Mouse (Mus musculus): ENCODE data around the gene Bcas2. TPM values are rescaled to one million over a fixed set of nuclear protein-coding genes. Genes with fewer than 3 reads are reported as not detected.
"Not testable (repeated sequence)": the region's sequence is repeated elsewhere in the genome, so short reads cannot be mapped to it uniquely, and the experiment has no call there.

Bcas2 gene
- polyA plus RNA-seq, 1 experiment, result 186 TPM

DNA sequence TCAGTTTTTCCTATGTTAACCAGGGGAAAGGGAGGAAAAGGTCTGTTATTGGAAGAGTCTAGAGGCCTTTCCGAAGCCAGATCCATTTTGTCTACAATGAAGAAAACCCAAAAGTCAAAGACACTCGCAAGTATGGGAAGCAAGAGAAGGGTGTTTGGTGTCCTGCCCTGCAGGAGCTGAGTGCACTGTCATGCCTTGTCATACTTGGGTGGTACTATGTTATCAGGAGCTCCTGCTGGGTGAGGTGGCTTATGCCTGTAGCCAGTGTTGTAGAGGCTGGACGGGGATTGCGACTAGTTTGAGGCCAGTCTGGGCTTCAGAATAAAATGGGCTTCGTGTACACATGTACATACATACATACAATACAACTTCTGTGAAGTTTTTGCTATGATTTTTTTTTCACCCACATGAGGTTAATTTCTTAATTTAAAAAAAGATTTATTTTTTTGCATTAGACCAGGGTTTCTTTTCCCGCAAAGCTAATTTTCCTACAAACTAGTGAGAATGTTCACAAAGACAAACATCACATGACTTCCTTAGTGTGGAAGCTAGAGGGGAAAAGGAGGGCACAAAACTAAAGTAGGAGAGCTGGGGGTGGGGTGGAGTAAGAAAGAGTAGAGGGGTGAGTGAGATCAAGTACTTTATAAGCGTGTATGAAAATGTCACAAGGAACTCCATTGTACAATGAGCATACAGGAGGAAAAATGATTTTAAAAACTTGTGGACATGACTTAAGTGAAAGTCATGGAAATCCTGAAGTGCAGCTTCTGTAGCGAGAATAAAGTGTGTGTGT is 41.9 kb upstream of the Bcas2 start:
- H3K4me1 ChIP-seq (ENCODE audit: control insufficient read depth, insufficient read depth, low read length), result peaks cover 4% of the 10 kb centered on the region
- TF ChIP-seq CTCF (IDR thresholded peaks at IDR 0.05; ENCODE audit: low read depth, low read length), result no peak
- TF ChIP-seq EP300 (IDR thresholded peaks at IDR 0.05; ENCODE audit: insufficient read depth, low read depth, low read length), result no peak
- no peak for TF ChIP-seq POLR2A (IDR thresholded peaks at IDR 0.05; ENCODE audit: insufficient read depth, low read length)
- no peaks in the 10 kb centered on the region for H3K27me3 ChIP-seq (ENCODE audit: control insufficient read depth, insufficient read depth, low read length, poor library complexity, severe bottlenecking)
- H3K36me3 ChIP-seq (ENCODE audit: control insufficient read depth, insufficient read depth, low read length, poor library complexity, severe bottlenecking), result peaks cover 23% of the 10 kb centered on the region
- H3K9ac ChIP-seq (ENCODE audit: low read depth, poor library complexity, severe bottlenecking), result no peak overlapping the region
- H3K9me3 ChIP-seq (replicated peaks; ENCODE audit: control insufficient read depth, insufficient read depth, low read length, poor library complexity, severe bottlenecking), result no peaks in the 10 kb centered on the region
- no peak overlapping the region for H3K4me3 ChIP-seq (ENCODE audit: low read depth, low read length)
- peak overlapping the region; percentile 91 for H3K27ac ChIP-seq (ENCODE audit: insufficient read depth, low read length)

DNA sequence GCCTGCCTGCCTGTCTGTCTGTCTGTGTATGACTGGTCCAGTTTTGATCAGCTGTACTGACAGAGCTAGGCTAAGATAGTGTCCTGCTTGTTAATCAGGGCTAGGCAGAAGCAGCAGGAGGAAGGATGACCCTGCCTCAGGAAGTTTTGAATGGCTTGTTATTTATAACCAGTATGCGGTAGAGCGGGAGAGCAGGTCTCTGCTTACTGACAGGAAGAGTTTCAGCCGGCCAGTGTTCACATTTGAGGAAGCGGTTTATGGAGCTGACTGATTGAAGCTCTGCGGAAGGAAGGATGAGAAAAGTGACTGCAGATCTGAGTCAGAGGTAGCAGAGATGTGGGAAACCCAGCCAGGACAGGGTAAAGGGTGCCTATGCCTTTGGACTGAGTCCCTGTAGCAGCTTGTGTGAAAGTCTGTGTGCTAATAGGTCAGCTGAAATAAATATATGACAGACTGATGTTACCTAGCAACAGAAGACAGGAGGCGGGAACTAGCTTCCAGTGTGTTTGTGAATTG is 41.2 kb upstream of the Bcas2 start:
- no peak overlapping the region for H3K4me3 ChIP-seq (ENCODE audit: low read depth, low read length)
- H3K9ac ChIP-seq (ENCODE audit: low read depth, poor library complexity, severe bottlenecking), result no peak overlapping the region
- no peaks in the 10 kb centered on the region for H3K9me3 ChIP-seq (replicated peaks; ENCODE audit: control insufficient read depth, insufficient read depth, low read length, poor library complexity, severe bottlenecking)
- peaks cover 23% of the 10 kb centered on the region for H3K36me3 ChIP-seq (ENCODE audit: control insufficient read depth, insufficient read depth, low read length, poor library complexity, severe bottlenecking)
- H3K4me1 ChIP-seq (ENCODE audit: control insufficient read depth, insufficient read depth, low read length), result peaks cover 4% of the 10 kb centered on the region
- no peaks in the 10 kb centered on the region for H3K27me3 ChIP-seq (ENCODE audit: control insufficient read depth, insufficient read depth, low read length, poor library complexity, severe bottlenecking)
- TF ChIP-seq POLR2A (IDR thresholded peaks at IDR 0.05; ENCODE audit: insufficient read depth, low read length) (no peak), EP300 (IDR thresholded peaks at IDR 0.05; ENCODE audit: insufficient read depth, low read depth, low read length) (no peak), CTCF (IDR thresholded peaks at IDR 0.05; ENCODE audit: low read depth, low read length) (no peak)
- H3K27ac ChIP-seq (ENCODE audit: insufficient read depth, low read length), result 0 out of 2 replicates have a peak overlapping the region, but pooled peaks have one; percentile 5

DNA sequence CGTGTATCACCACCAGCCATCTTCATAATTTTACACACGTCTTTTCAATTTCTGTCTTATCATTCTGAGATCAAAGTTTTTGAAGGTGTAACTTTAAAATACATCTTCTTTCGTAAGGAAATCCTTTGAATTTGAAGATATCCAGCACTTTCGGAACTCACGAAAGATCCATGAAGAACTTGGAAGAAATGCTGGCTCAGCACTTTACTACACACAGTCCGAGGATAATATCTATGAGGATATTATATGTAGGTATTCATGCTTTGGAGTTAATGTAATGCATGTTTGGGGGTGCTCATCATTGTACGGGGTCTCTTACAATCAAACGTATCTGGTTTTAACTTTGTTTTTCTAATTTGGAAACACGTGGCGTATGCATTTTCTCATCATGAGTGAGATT is 38.4 kb upstream of the Bcas2 start:
- Histone ChIP-seq H3K27me3 (ENCODE audit: control insufficient read depth, insufficient read depth, low read length, poor library complexity, severe bottlenecking) (no peaks in the 10 kb centered on the region), H3K36me3 (ENCODE audit: control insufficient read depth, insufficient read depth, low read length, poor library complexity, severe bottlenecking) (peaks cover 34% of the 10 kb centered on the region), H3K9ac (ENCODE audit: low read depth, poor library complexity, severe bottlenecking) (no peak overlapping the region), H3K4me1 (ENCODE audit: control insufficient read depth, insufficient read depth, low read length) (peaks cover 5% of the 10 kb centered on the region), H3K27ac (ENCODE audit: insufficient read depth, low read length) (no peak overlapping the region), H3K4me3 (ENCODE audit: low read depth, low read length) (no peak overlapping the region), H3K9me3 (replicated peaks; ENCODE audit: control insufficient read depth, insufficient read depth, low read length, poor library complexity, severe bottlenecking) (no peaks in the 10 kb centered on the region)
- TF ChIP-seq POLR2A (IDR thresholded peaks at IDR 0.05; ENCODE audit: insufficient read depth, low read length), result no peak
- TF ChIP-seq CTCF (IDR thresholded peaks at IDR 0.05; ENCODE audit: low read depth, low read length), result no peak
- no peak for TF ChIP-seq EP300 (IDR thresholded peaks at IDR 0.05; ENCODE audit: insufficient read depth, low read depth, low read length)

DNA sequence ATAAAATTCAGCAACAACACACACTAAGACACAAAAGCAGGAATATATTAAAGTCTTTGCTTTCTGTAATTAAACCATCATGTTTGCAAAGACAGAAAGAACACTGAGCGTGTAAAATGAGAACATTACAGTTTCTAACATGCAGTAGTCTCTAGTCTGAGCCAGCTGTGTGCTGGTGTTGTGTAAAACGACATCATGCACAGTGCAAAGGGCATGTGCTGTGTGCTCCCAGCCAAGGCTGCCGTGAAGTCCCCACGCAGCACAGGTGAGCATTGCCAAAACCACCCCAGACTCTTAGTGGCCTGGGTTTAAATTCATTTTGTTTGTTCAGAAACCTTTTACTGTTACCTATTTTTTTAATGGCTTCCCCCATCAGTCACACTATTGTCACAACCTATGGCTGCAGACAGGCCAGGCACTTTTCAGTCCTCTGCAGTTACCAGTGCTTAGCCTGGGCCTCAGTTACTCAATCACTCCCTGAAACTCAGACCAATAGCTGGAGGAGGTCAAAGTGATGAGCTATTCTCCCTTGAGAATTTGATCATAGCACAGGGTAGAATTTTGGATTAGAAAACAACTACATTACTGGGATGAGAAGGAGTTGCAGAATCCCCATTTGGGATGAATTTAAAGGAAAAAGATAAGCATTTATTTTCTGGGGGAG is 34.9 kb upstream of the Bcas2 start:
- Histone ChIP-seq H3K27me3 (ENCODE audit: control insufficient read depth, insufficient read depth, low read length, poor library complexity, severe bottlenecking) (no peaks in the 10 kb centered on the region), H3K36me3 (ENCODE audit: control insufficient read depth, insufficient read depth, low read length, poor library complexity, severe bottlenecking) (peaks cover 31% of the 10 kb centered on the region), H3K4me1 (ENCODE audit: control insufficient read depth, insufficient read depth, low read length) (peaks cover 10% of the 10 kb centered on the region), H3K9ac (ENCODE audit: low read depth, poor library complexity, severe bottlenecking) (no peak overlapping the region), H3K27ac (ENCODE audit: insufficient read depth, low read length) (no peak overlapping the region), H3K9me3 (replicated peaks; ENCODE audit: control insufficient read depth, insufficient read depth, low read length, poor library complexity, severe bottlenecking) (no peaks in the 10 kb centered on the region), H3K4me3 (ENCODE audit: low read depth, low read length) (no peak overlapping the region)
- TF ChIP-seq EP300 (IDR thresholded peaks at IDR 0.05; ENCODE audit: insufficient read depth, low read depth, low read length) (no peak), POLR2A (IDR thresholded peaks at IDR 0.05; ENCODE audit: insufficient read depth, low read length) (no peak)

DNA sequence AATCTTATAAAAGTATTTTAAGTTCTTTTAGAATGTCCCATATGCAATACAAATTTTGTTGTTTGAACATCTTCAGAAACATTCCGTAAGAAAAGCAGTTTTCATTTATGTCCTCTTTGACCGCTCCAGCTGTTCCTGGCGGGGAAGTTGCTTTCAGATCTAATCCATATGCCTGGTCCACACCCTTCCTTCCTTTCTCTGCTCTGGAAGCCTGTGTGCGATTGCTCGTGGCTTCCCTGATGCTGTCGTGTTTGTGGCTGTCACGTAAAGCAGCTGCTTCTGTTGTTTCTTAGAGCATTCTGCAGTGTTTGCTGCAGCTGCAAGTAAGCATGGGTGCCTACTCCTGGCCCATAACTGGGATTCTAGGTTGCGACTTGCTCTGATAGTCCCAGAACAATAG is 32.4 kb upstream of the Bcas2 start:
- TF ChIP-seq CTCF (IDR thresholded peaks at IDR 0.05; ENCODE audit: low read depth, low read length) (no peak), EP300 (IDR thresholded peaks at IDR 0.05; ENCODE audit: insufficient read depth, low read depth, low read length) (0 out of 2 replicates have a peak, but pooled peaks have one; percentile 12)
- H3K27ac ChIP-seq (ENCODE audit: insufficient read depth, low read length), result peak overlapping the region; percentile 36; the same call in 1 of the 2 replicates
- peaks cover 11% of the 10 kb centered on the region; the same call in 1 of the 2 replicates for H3K36me3 ChIP-seq (ENCODE audit: control insufficient read depth, insufficient read depth, low read length, poor library complexity, severe bottlenecking)

DNA sequence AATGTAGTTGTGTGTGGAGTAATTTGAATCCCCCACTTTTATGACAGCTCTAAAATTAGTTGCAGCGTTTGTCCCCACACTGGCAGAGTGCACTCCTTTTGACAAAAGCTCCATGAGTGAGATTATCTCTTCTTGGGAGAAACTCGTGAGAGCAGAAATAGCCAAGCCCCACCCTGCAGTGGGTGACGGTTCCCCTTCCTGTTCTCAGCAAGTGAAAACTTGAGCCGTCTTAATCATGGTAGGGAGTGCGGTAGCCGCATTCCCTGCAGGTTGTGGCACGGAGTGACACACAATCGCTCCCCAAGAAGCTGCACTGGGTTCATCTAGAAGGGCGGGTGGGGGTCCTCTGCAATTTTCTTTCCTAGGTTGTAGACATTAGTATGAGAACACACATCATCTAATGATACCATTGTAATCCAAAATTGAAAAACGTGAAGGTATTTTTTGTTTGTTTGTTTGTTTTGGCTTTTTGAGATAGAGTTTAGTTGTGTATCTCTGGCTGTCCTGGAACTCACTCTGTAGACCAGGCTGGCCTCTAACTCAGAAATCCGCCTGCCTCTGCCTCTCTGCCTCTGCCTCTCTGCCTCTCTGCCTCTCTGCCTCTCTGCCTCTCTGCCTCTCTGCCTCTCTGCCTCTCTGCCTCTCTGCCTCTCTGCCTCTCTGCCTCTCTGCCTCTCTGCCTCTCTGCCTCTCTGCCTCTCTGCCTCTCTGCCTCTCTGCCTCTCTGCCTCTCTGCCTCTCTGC is 31.2 kb upstream of the Bcas2 start:
- H3K4me3 ChIP-seq (ENCODE audit: low read depth, low read length); H3K27me3 ChIP-seq (ENCODE audit: control insufficient read depth, insufficient read depth, low read length, poor library complexity, severe bottlenecking); H3K9me3 ChIP-seq (replicated peaks; ENCODE audit: control insufficient read depth, insufficient read depth, low read length, poor library complexity, severe bottlenecking): not testable (repeated sequence)
- peak overlapping the region; percentile 36; the same call in 1 of the 2 replicates for H3K27ac ChIP-seq (ENCODE audit: insufficient read depth, low read length)
- H3K4me1 ChIP-seq (ENCODE audit: control insufficient read depth, insufficient read depth, low read length), result peaks cover 10% of the 10 kb centered on the region
- peak overlapping the region; percentile 40; the same call in 1 of the 2 replicates for H3K9ac ChIP-seq (ENCODE audit: low read depth, poor library complexity, severe bottlenecking)
- peaks cover 11% of the 10 kb centered on the region; the same call in 1 of the 2 replicates for H3K36me3 ChIP-seq (ENCODE audit: control insufficient read depth, insufficient read depth, low read length, poor library complexity, severe bottlenecking)

More for the DNA sequence above, 32.4 kb upstream of the Bcas2 start:
- no peak overlapping the region for H3K4me3 ChIP-seq (ENCODE audit: low read depth, low read length)
- H3K9me3 ChIP-seq (replicated peaks; ENCODE audit: control insufficient read depth, insufficient read depth, low read length, poor library complexity, severe bottlenecking), result no peaks in the 10 kb centered on the region
- H3K4me1 ChIP-seq (ENCODE audit: control insufficient read depth, insufficient read depth, low read length), result peaks cover 10% of the 10 kb centered on the region
- H3K9ac ChIP-seq (ENCODE audit: low read depth, poor library complexity, severe bottlenecking), result no peak overlapping the region
- H3K27me3 ChIP-seq (ENCODE audit: control insufficient read depth, insufficient read depth, low read length, poor library complexity, severe bottlenecking), result no peaks in the 10 kb centered on the region

Measured in ES-Bruce4 (cell line).